Mouse (Mus musculus) spleen, postnatal 10 days (tissue): ENCODE measurements around the gene Mrpl9.

Source experiments
- DNase-seq, 2 experiments: peaks; one replicate each; pipeline ENCODE4 v3.0.0; 2021 to 2022; ENCODE audit warnings: low spot score in 2 of 2

Mrpl9 gene

GRCm38 (mm10) chr3:94442951-94443596 is at the start of gene Mrpl9:
Gene Mrpl9 (plus strand): TSS chr3:94443318.
- DNase-seq, result peak; percentile 96 to 97

- DNase-seq, result no peak
Observed at GRCm38 (mm10) chr3:94396336-94396735, 46.8 kb upstream of the Mrpl9 start.

GRCm38 (mm10) chr3:94396851-94397250 is 46.3 kb upstream of the Mrpl9 start:
- no peak for DNase-seq

GRCm38 (mm10) chr3:94398217-94398616 is 44.9 kb upstream of the Mrpl9 start, which contains the start of gene Lingo4:
Gene Lingo4 (plus strand): TSS chr3:94398517.
- DNase-seq, result no peak

GRCm38 (mm10) chr3:94398943-94399481 is 44.1 kb upstream of the Mrpl9 start:
- DNase-seq, result no peak

GRCm38 (mm10) chr3:94399663-94400310 is 43.3 kb upstream of the Mrpl9 start:
- no peak for DNase-seq

GRCm38 (mm10) chr3:94402451-94402850 is 40.7 kb upstream of the Mrpl9 start:
- DNase-seq, result no peak

- DNase-seq, result no peak
Observed at GRCm38 (mm10) chr3:94404366-94405054, 38.6 kb upstream of the Mrpl9 start.

GRCm38 (mm10) chr3:94405561-94405960 is 37.6 kb upstream of the Mrpl9 start:
- DNase-seq, result no peak

- no peak for DNase-seq
Observed at GRCm38 (mm10) chr3:94412530-94412929, 30.6 kb upstream of the Mrpl9 start.

GRCm38 (mm10) chr3:94413031-94413679 is 30.0 kb upstream of the Mrpl9 start, which contains the start of gene Tdrkh:
Gene Tdrkh (plus strand): TSS chr3:94413273.
- DNase-seq, result peak; percentile 67 to 89

- DNase-seq, result no peak
Observed at GRCm38 (mm10) chr3:94430980-94431379, 12.1 kb upstream of the Mrpl9 start.

- DNase-seq, result no peak
Observed at GRCm38 (mm10) chr3:94434305-94434704, 8.8 kb upstream of the Mrpl9 start.

- no peak for DNase-seq
Observed at GRCm38 (mm10) chr3:94436420-94436819, 6.7 kb upstream of the Mrpl9 start.

- no peak for DNase-seq
Observed at GRCm38 (mm10) chr3:94441182-94441581, 1.9 kb upstream of the Mrpl9 start.

- no peak for DNase-seq
Observed at GRCm38 (mm10) chr3:94443597-94443964, 463 bp downstream of the Mrpl9 start, which contains the start of gene Oaz3. Gene Oaz3 (minus strand): TSS chr3:94443915.

- no peak for DNase-seq
Observed at GRCm38 (mm10) chr3:94449377-94449776, 6.3 kb downstream of the Mrpl9 start.

GRCm38 (mm10) chr3:94456529-94457000 is 13.4 kb downstream of the Mrpl9 start:
- DNase-seq, result peak; percentile 34 to 76

- no peak for DNase-seq
Observed at GRCm38 (mm10) chr3:94457055-94457454, 13.9 kb downstream of the Mrpl9 start.

GRCm38 (mm10) chr3:94459834-94460233 is 16.7 kb downstream of the Mrpl9 start:
- no peak for DNase-seq

- no peak for DNase-seq
Observed at GRCm38 (mm10) chr3:94463926-94464578, 20.9 kb downstream of the Mrpl9 start.
